Mouse (Mus musculus): ENCODE data around the gene Gtsf1l.

Gtsf1l gene

GRCm38 (mm10) chr2:163087728-163088127 is at the start of gene Gtsf1l:
Gene Gtsf1l, minus strand, starts transcription at chr2:163087855.
- DNase-seq (ENCODE audit: low read depth): no peak

- no peak for DNase-seq (ENCODE audit: low read depth)
These were observed 49.3 kb upstream of the Gtsf1l start for GRCm38 (mm10) chr2:163136996-163137395.

GRCm38 (mm10) chr2:163135931-163136330 is 48.3 kb upstream of the Gtsf1l start:
- no peak for DNase-seq (ENCODE audit: low read depth)

GRCm38 (mm10) chr2:163132314-163132713 is 44.7 kb upstream of the Gtsf1l start:
- no peak for DNase-seq (ENCODE audit: low read depth)

GRCm38 (mm10) chr2:163130837-163131236 is 43.2 kb upstream of the Gtsf1l start:
- no peak for DNase-seq (ENCODE audit: low read depth)

GRCm38 (mm10) chr2:163123496-163123895 is 35.8 kb upstream of the Gtsf1l start:
- DNase-seq (ENCODE audit: low read depth): no peak

- DNase-seq (ENCODE audit: low read depth): no peak
These were observed 34.7 kb upstream of the Gtsf1l start for GRCm38 (mm10) chr2:163122319-163122718.

GRCm38 (mm10) chr2:163121353-163121660 is 33.7 kb upstream of the Gtsf1l start:
- DNase-seq (ENCODE audit: low read depth): no peak

- DNase-seq (ENCODE audit: low read depth): no peak
These were observed 33.1 kb upstream of the Gtsf1l start for GRCm38 (mm10) chr2:163120626-163121352.

- no peak for DNase-seq (ENCODE audit: low read depth)
These were observed 24.0 kb upstream of the Gtsf1l start for GRCm38 (mm10) chr2:163111413-163112201.

- no peak for DNase-seq (ENCODE audit: low read depth)
These were observed 23.1 kb upstream of the Gtsf1l start for GRCm38 (mm10) chr2:163110706-163111105.

- no peak for DNase-seq (ENCODE audit: low read depth)
These were observed 20.7 kb upstream of the Gtsf1l start for GRCm38 (mm10) chr2:163108385-163108784.

GRCm38 (mm10) chr2:163104086-163104770 is 16.6 kb upstream of the Gtsf1l start:
- DNase-seq (ENCODE audit: low read depth): no peak

- DNase-seq (ENCODE audit: low read depth): no peak
These were observed 15.4 kb upstream of the Gtsf1l start for GRCm38 (mm10) chr2:163102900-163103653.

GRCm38 (mm10) chr2:163102216-163102615 is 14.6 kb upstream of the Gtsf1l start:
- no peak for DNase-seq (ENCODE audit: low read depth)

- no peak for DNase-seq (ENCODE audit: low read depth)
These were observed 14.1 kb upstream of the Gtsf1l start for GRCm38 (mm10) chr2:163101646-163102203.

- no peak for DNase-seq (ENCODE audit: low read depth)
These were observed 12.9 kb upstream of the Gtsf1l start for GRCm38 (mm10) chr2:163100551-163100950.

- no peak for DNase-seq (ENCODE audit: low read depth)
These were observed 12.3 kb upstream of the Gtsf1l start for GRCm38 (mm10) chr2:163099919-163100318.

GRCm38 (mm10) chr2:163095784-163096183 is 8.1 kb upstream of the Gtsf1l start:
- DNase-seq (ENCODE audit: low read depth): no peak

GRCm38 (mm10) chr2:163094909-163095308 is 7.3 kb upstream of the Gtsf1l start:
- DNase-seq (ENCODE audit: low read depth): no peak

GRCm38 (mm10) chr2:163089475-163090123 is 1.9 kb upstream of the Gtsf1l start:
- DNase-seq (ENCODE audit: low read depth): no peak

All from c-Kit-positive CD71-negative TER-119-negative erythroid progenitor cells, embryonic 14.5 days (primary cell).